8 mouse cellular contexts compared by ENCODE assay signal in the genomic region with DNA sequence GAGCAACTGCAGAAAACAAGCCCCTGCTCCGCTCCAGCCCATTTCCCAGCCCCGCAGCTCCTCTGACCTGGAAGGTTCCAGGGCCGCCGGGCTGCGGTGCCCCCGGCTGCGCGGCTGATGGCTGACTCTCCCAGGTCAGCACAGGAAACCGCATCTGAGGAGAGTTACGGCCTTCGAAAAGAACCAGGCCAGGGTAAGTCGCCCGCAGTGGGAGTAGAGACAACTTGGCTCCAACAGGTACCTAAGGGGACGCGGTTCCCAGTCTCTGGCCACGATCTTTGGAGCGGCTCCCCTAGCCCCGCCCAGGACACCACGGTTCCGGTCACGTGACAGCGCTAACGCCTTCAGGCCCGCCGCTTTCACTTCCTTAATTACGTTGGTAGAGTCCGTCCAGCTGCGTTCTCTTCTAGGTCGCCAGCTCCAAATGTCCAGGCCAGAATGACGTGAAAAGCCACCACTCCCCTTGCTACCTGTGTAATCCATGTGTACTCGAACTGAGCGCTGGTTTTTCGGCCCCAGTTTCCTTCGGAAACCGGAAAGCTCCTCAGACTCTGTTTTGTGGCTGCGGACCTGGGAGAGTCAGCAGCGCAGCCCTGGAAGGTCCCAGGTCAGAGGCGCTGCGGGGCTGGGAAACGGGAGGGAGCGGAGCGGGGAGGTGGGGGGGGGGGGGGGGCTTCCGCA. TPM values are rescaled to one million over a fixed set of nuclear protein-coding genes. Genes with fewer than 3 reads are reported as not detected.
DNase-seq lines count a peak whose midpoint lies in the region; ATAC-seq and TF ChIP-seq lines count a peak whose summit lies in the region.
"Not testable (repeated sequence)": the region's sequence is repeated elsewhere in the genome, so short reads cannot be mapped to it uniquely, and the experiment has no call there.

Zfp944 (minus strand) TSS at position 300 of the 681 bp plus-strand sequence.
Zfp758 (plus strand) TSS at position 353 of the 681 bp plus-strand sequence.

- not testable (repeated sequence) for H3K9me3 ChIP-seq in MEL (replicated peaks; ENCODE audit: insufficient read depth, low read length); lung, embryonic 14.5 days (ENCODE audit: low read depth, low read length)

- TF ChIP-seq RAD21 in MEL (IDR thresholded peaks at IDR 0.05; ENCODE audit: low read depth, low read length): not testable (repeated sequence)

- H3K79me2 ChIP-seq in MEL (ENCODE audit: control insufficient read depth, insufficient read depth, low read length, poor library complexity): peaks cover 17% of the 10 kb centered on the region

- H3K4me2 ChIP-seq in lung, embryonic 14.5 days: peak within 1 kb of the TSS; percentile 59

- not testable (repeated sequence) for H3K27me3 ChIP-seq in MEL (ENCODE audit: control insufficient read depth in 1 of 2, insufficient read depth in 2 of 2, low read length in 2 of 2); lung, embryonic 14.5 days (ENCODE audit: insufficient read depth, low read length)

- not testable (repeated sequence) for TF ChIP-seq EP300 in MEL (IDR thresholded peaks at IDR 0.05; ENCODE audit: low read depth in 1 of 2, low read length in 2 of 2)

- H3K4me1 ChIP-seq in MEL (ENCODE audit: control insufficient read depth in 1 of 2, insufficient read depth in 2 of 2, low read length in 2 of 2); lung, embryonic 14.5 days (ENCODE audit: insufficient read depth): not testable (repeated sequence)

- H3K36me3 ChIP-seq in MEL (ENCODE audit: control insufficient read depth in 1 of 2, insufficient read depth in 2 of 2, low read length in 2 of 2); lung, embryonic 14.5 days (ENCODE audit: insufficient read depth): not testable (repeated sequence)

- H3K9ac ChIP-seq in MEL (ENCODE audit: control insufficient read depth, low read depth, low read length, poor library complexity, severe bottlenecking): peak within 1 kb of the TSS; percentile 96
- H3K9ac ChIP-seq in lung, embryonic 14.5 days: peak within 1 kb of the TSS; percentile 55

- peak; percentile 99 for ATAC-seq in hematopoietic stem cell, adult 5-6 weeks (replicated peaks in 1 of 2; ENCODE audit: insufficient read depth in 1 of 2, low FRiP score in 2 of 2, low TSS enrichment in 1 of 2, low read depth in 1 of 2, poor library complexity in 2 of 2, severe bottlenecking in 2 of 2)
- ATAC-seq in lung, embryonic 14.5 days (ENCODE audit: insufficient read depth): peak; percentile 98
- ATAC-seq in neutrophil, adult 5-6 weeks (ENCODE audit: extremely low read depth, insufficient number of reproducible peaks, low FRiP score, poor library complexity, severe bottlenecking): peak; percentile 98

- under 1% methylated on average over 28 of the region's 43 CpGs for WGBS in lung, embryonic 14.5 days

- peak within 1 kb of the TSS; percentile 94 for H3K27ac ChIP-seq in MEL (ENCODE audit: control insufficient read depth, low read depth, low read length)
- H3K27ac ChIP-seq in lung, embryonic 14.5 days (ENCODE audit: low read depth): peak within 1 kb of the TSS; percentile 84

- not testable (repeated sequence) for TF ChIP-seq CTCF in MEL (IDR thresholded peaks at IDR 0.05 in 2 of 3, conservative IDR thresholded peaks at IDR 0.05 in 1 of 3; ENCODE audit: control insufficient read depth in 1 of 3, insufficient read depth in 1 of 3, low read depth in 2 of 3, low read length in 3 of 3, poor library complexity in 1 of 3, severe bottlenecking in 1 of 3); lung, embryonic 14.5 days (IDR thresholded peaks at IDR 0.05; ENCODE audit: low read depth)

- H3K4me3 ChIP-seq in MEL (ENCODE audit: control insufficient read depth in 1 of 2, insufficient read depth in 1 of 2, low read depth in 2 of 2, low read length in 2 of 2): peak within 1 kb of the TSS; percentile 97 to 99
- H3K4me3 ChIP-seq in lung, embryonic 14.5 days (ENCODE audit: low read depth, low read length): peak within 1 kb of the TSS; percentile 51

- peak in 1 of 2 experiments; percentile 60; a peak in 1 of 4 replicates for TF ChIP-seq POLR2A in MEL (IDR thresholded peaks at IDR 0.05; ENCODE audit: control insufficient read depth in 1 of 2, insufficient read depth in 1 of 2, low read depth in 1 of 2, low read length in 2 of 2, poor library complexity in 1 of 2)

- DNase-seq in MEL (ENCODE audit: low read depth, low spot score): peak; percentile 73
- peak; percentile 49 for DNase-seq in cerebellum, adult 8-10 months
- DNase-seq in forelimb bud, embryonic 11.5 days (ENCODE audit: low read depth, low spot score): peak; percentile 44
- peak; percentile 8 to 42 for DNase-seq in layer of hippocampus, adult 8-10 months (ENCODE audit: low spot score in 2 of 2)
- DNase-seq in lung, embryonic 14.5 days: peak; percentile 66
- peak; percentile 23 to 34 for DNase-seq in thymus, adult 18-20 months

TF ChIP-seq in MEL, 35 proteins besides CTCF, POLR2A, EP300 and RAD21:
- TF ChIP-seq ELF1 (IDR thresholded peaks at IDR 0.05; ENCODE audit: low read depth, low read length) (0 out of 2 replicates have a peak, but pooled peaks have one; percentile 29), SIN3A (IDR thresholded peaks at IDR 0.05; ENCODE audit: low read length) (peak; percentile 67), NELFE (IDR thresholded peaks at IDR 0.05; ENCODE audit: low read depth, low read length) (0 out of 2 replicates have a peak, but pooled peaks have one; percentile 40), USF1 (IDR thresholded peaks at IDR 0.05; ENCODE audit: low read depth, low read length) (peak; percentile 73; the same call in 1 of the 2 replicates)

RNA-seq across cellular contexts. Expression of gene Zfp944, which starts in this region (rescaled TPM):
- 4.1 TPM in 2 replicates for total RNA-seq in MEL (2012; rRNA removed)
- polyA plus RNA-seq in MEL (2012; ENCODE audit: insufficient read depth in 1 of 2, insufficient read length in 2 of 2, low read depth in 1 of 2, low replicate concordance in 2 of 2, missing spikeins in 1 of 2): 1 to 10 TPM in 1 of 2 experiments, not detected in 1; 4.0 TPM
- total RNA-seq in hematopoietic stem cell, adult 5-6 weeks (2017): 13.9 and 15.2 TPM in 2 replicates
- 10 to 100 TPM in 3 of 4 experiments, 1 to 10 TPM in 1; 9.3 to 10.9 (median 10.4) TPM for total RNA-seq in layer of hippocampus, adult 8-10 months (2022)
- 12.7 and 12.9 TPM in 2 replicates for polyA plus RNA-seq in lung, embryonic 14.5 days (2014; fragmentation: Nextera tagmentation; extraction: Ambion mirVana)
- total RNA-seq in neutrophil, adult 5-6 weeks (2017): 19.6 and 21.4 TPM in 2 replicates

RNA-seq across cellular contexts. Expression of gene Zfp758, which starts in this region (rescaled TPM):
- total RNA-seq in MEL (2012; rRNA removed): 2.7 and 2.8 TPM in 2 replicates
- 1 to 10 TPM in 1 of 2 experiments, not detected in 1; 1.1 TPM for polyA plus RNA-seq in MEL (2012; ENCODE audit: insufficient read depth in 1 of 2, insufficient read length in 2 of 2, low read depth in 1 of 2, low replicate concordance in 2 of 2, missing spikeins in 1 of 2)
- total RNA-seq in hematopoietic stem cell, adult 5-6 weeks (2017): 22.4 and 29.1 TPM in 2 replicates
- total RNA-seq in layer of hippocampus, adult 8-10 months (2022): 10 to 100 TPM; 10.8 to 13.2 (median 12.0) TPM
- polyA plus RNA-seq in lung, embryonic 14.5 days (2014; fragmentation: Nextera tagmentation; extraction: Ambion mirVana): 8.0 and 9.5 TPM in 2 replicates
- 36.2 and 43.9 TPM in 2 replicates for total RNA-seq in neutrophil, adult 5-6 weeks (2017)

Comparison
In these comparisons a context has a peak if more than half of its experiments do, and no peak if none do; other contexts are left out.
1. Peak in every context shown above with its lines: DNase-seq, ATAC-seq, H3K4me3 ChIP-seq and H3K27ac ChIP-seq.